Mouse (Mus musculus) liver, embryonic 13.5 days (tissue): ENCODE measurements around the gene Olfr196. TPM values are rescaled to one million over a fixed set of nuclear protein-coding genes. Genes with fewer than 3 reads are reported as not detected.
"Not testable (repeated sequence)": the region's sequence is repeated elsewhere in the genome, so short reads cannot be mapped to it uniquely, and the experiment has no call there.

ENCODE experiments used
- ATAC-seq: fragments of 200-750 bp; cut with Nextera tagmentation; 2 replicates; pipeline ENCODE4 v1.8.0; 2017; ENCODE audit warnings: low read depth, mild to moderate bottlenecking, moderate number of reproducible peaks, moderate library complexity
- DNase-seq: peaks from one replicate; pipeline ENCODE4 v3.0.0; 2022
- H3K27ac ChIP-seq: fragments of 300-500 bp; sonication (generic); 2 replicates; pipeline ENCODE4 v1.5.1; 2015; ENCODE audit warnings: moderate library complexity, mild to moderate bottlenecking, inconsistent platforms
- H3K27me3 ChIP-seq: fragments of 300-500 bp; sonication (generic); 2 replicates; pipeline ENCODE4 v1.6.1; 2015; ENCODE audit warnings: mild to moderate bottlenecking, inconsistent platforms
- H3K36me3 ChIP-seq: fragments of 300-500 bp; sonication (generic); 2 replicates; pipeline ENCODE4 v1.6.1; 2015; ENCODE audit warnings: mild to moderate bottlenecking, inconsistent platforms
- H3K4me1 ChIP-seq: fragments of 300-500 bp; sonication (generic); replicated peaks from 2 replicates; pipeline ENCODE4 v1.6.1; 2015; ENCODE audit warnings: inconsistent platforms
- H3K4me2 ChIP-seq: fragments of 300-500 bp; sonication (generic); 2 replicates; pipeline ENCODE4 v1.6.1; 2015; ENCODE audit warnings: inconsistent platforms, mild to moderate bottlenecking, moderate library complexity
- H3K4me3 ChIP-seq: fragments of 300-500 bp; sonication (generic); replicated peaks from 2 replicates; pipeline ENCODE4 v1.5.1; 2015; ENCODE audit warnings: mild to moderate bottlenecking, inconsistent platforms
- H3K9ac ChIP-seq: fragments of 300-500 bp; sonication (generic); 2 replicates; pipeline ENCODE4 v1.6.1; 2015; ENCODE audit warnings: mild to moderate bottlenecking, inconsistent platforms
- H3K9me3 ChIP-seq: fragments of 300-500 bp; sonication (generic); replicated peaks from 2 replicates; pipeline ENCODE4 v1.6.1; 2016; ENCODE audit warnings: inconsistent platforms
- WGBS: fragments of 180-500 bp; shearing (Covaris S2); methylation state at CpG from one replicate; pipeline ENCODE4 v1.1.7; 2015; ENCODE audit not compliant: insufficient replicate concordance; 5-methylcytosine and 5-hydroxymethylcytosine counted together
- polyA plus RNA-seq: library from polyadenylated mRNA; unstranded; fragments of >200 nt; fragmentation: Nextera tagmentation; extraction: Ambion mirVana; gene quantifications from 2 replicates; pipeline ENCODE4 v1.2.1, GENCODE M21; 2015

The Olfr196 gene
- polyA plus RNA-seq, result not detected in 2 replicates

- 43% methylated on average over 3 of the region's 3 CpGs for WGBS
- H3K27me3 ChIP-seq, result no peaks in the 10 kb centered on the region
- no peak within 1 kb of the TSS for H3K27ac ChIP-seq
- no peaks in the 10 kb centered on the region for H3K9me3 ChIP-seq
- H3K4me2 ChIP-seq, result no peak within 1 kb of the TSS
- ATAC-seq (no peak), DNase-seq (no peak)
- no peaks in the 10 kb centered on the region for H3K4me1 ChIP-seq
- H3K36me3 ChIP-seq, result no peaks in the 10 kb centered on the region
- H3K4me3 ChIP-seq, result no peak within 1 kb of the TSS
- H3K9ac ChIP-seq, result no peak within 1 kb of the TSS
Measured at GRCm38 (mm10) chr16:59170354-59170753, at the start of gene Olfr196. Olfr196 (minus strand) TSS chr16:59170454.

DNA sequence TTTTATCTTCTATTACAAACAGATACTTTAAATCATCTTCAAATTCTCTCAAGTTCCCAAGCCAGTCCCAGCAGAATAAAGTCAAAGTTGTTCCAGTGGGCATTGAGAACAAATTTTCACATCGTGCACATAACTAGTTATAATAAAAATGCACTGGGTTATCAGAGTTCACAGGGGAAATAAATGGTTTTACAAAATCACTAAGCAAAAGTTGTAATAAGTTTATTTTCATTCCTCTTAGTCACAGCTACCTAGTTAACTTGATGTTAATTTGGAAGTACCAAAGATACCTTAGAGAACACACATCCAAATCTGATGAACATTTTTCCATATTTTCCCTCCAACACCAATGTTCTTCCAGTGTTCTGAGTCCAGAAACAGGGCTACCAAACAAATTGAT lies 49.4 kb upstream of the Olfr196 start, which contains the start of gene Olfr199:
Olfr199 (minus strand) TSS at position 101 of the 400 bp plus-strand sequence.
- not testable (repeated sequence) for H3K9me3 ChIP-seq, ATAC-seq
- WGBS, result 32% methylated on average over 1 of the region's 1 CpGs

DNA sequence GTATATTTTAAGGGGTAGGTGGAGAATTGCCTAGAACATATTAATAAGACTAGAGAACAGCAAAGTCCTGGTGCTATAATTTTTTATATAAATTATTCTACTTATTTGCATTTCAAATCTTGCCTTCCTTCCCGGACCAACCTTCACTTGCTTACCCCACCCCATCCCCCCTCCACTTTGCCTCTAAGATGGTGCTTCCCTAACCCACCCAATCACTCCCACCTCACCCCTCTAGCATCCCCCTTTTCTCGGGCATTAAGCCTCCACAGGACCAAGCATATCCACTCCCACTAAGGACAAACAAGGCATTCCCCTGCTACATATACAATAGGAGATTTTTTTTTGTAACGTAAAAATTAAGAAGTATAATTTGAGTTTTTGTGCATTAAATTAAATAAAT lies 47.6 kb upstream of the Olfr196 start:
- ATAC-seq, H3K27ac ChIP-seq, H3K4me2 ChIP-seq, H3K9ac ChIP-seq, H3K27me3 ChIP-seq, H3K4me1 ChIP-seq, H3K9me3 ChIP-seq, H3K4me3 ChIP-seq, DNase-seq, H3K36me3 ChIP-seq: not testable (repeated sequence)
- 51% methylated on average over 3 of the region's 3 CpGs for WGBS

More for the DNA sequence above, 49.4 kb upstream of the Olfr196 start, which contains the start of gene Olfr199:
- not testable (repeated sequence) for H3K9ac ChIP-seq, DNase-seq, H3K36me3 ChIP-seq, H3K4me2 ChIP-seq, H3K4me1 ChIP-seq, H3K27ac ChIP-seq, H3K4me3 ChIP-seq, H3K27me3 ChIP-seq

DNA sequence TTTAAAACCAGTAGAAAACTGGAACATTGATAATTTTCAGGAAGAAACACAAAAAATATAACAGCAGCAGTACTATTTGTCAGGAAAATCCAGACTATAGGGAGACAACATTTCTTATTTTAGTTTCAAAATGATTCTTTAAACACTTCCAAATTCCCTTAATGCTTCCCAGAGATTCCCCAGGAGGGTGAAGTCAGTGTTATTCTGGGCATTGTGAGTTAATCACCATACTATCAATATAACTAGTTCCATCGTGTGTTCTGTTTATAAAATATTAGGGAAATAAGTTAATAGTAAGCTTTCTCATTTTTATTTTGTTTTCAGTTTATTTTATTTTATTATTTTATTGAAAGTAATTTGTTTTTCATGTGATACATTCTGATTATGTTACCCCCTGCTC lies 33.2 kb upstream of the Olfr196 start, which contains the start of gene Olfr198:
Olfr198 (minus strand) TSS at position 101 of the 400 bp plus-strand sequence.
- H3K27ac ChIP-seq, H3K4me1 ChIP-seq, H3K4me3 ChIP-seq, H3K27me3 ChIP-seq, DNase-seq, H3K9ac ChIP-seq, H3K4me2 ChIP-seq, H3K36me3 ChIP-seq, H3K9me3 ChIP-seq, ATAC-seq: not testable (repeated sequence)
- 38% methylated on average over 1 of the region's 1 CpGs for WGBS

DNA sequence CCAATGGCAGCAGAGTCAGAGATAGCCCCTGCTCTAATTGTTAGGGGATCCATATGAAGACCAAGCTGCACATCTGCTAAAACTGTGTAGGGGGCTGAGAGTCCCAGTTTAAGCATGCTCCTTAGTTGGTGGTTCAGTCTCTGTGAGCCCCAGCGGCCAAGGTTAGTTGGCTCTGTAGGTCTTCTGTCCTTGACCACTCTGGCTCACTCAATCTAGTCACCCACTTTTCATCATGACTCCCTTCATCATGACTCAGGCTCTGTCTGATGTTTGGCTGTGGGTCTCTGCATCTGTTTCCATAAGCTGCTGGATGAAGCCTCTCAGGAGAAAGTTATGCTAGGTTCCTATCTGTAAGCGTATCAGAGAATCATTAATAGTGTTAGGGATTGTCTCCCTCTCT lies 18.3 kb downstream of the Olfr196 start:
- H3K9me3 ChIP-seq, result no peaks in the 10 kb centered on the region
- H3K27ac ChIP-seq, result no peak overlapping the region
- H3K4me2 ChIP-seq, result no peak overlapping the region
- no peaks in the 10 kb centered on the region for H3K36me3 ChIP-seq
- DNase-seq, result no peak
- no peaks in the 10 kb centered on the region for H3K27me3 ChIP-seq
- no peak overlapping the region for H3K9ac ChIP-seq
- WGBS, result 52% methylated on average over 2 of the region's 2 CpGs
- ATAC-seq, result no peak
- H3K4me1 ChIP-seq, result no peaks in the 10 kb centered on the region
- no peak overlapping the region for H3K4me3 ChIP-seq

- DNase-seq (no peak), ATAC-seq (no peak)
- Histone ChIP-seq H3K9me3 (peaks cover 4% of the 10 kb centered on the region; the same call in 1 of the 2 replicates), H3K27me3 (no peaks in the 10 kb centered on the region), H3K27ac (no peak within 1 kb of the TSS), H3K36me3 (no peaks in the 10 kb centered on the region), H3K4me2 (no peak within 1 kb of the TSS), H3K9ac (no peak within 1 kb of the TSS), H3K4me3 (no peak within 1 kb of the TSS), H3K4me1 (no peaks in the 10 kb centered on the region)
- WGBS, result 71% methylated on average over 1 of the region's 1 CpGs
Measured at GRCm38 (mm10) chr16:59146746-59147145, 23.5 kb downstream of the Olfr196 start, which contains the start of gene Olfr195. Olfr195 (plus strand) TSS chr16:59147046.

DNA sequence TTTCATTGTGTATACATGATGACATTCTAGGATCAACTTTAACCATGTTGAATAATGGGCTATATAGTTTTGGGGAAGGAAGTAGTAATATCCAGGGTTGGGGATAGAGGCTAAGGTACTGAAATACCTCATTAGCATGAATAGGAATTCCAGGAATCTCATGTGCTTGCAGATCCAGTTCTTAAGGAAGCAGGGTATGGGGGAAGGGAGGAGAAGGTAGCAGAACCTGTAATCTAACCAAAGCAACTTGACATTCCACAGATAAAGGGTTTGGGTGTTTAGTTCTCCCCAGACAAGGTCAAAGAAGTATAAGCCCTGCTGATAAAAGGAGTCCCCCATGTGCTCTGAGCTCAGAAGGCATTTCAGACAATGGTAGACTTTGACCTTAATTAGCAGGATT lies 29.1 kb downstream of the Olfr196 start:
- no peak overlapping the region for H3K9ac ChIP-seq
- ATAC-seq (no peak), DNase-seq (no peak)
- H3K27me3 ChIP-seq, result no peaks in the 10 kb centered on the region
- H3K4me1 ChIP-seq, result no peaks in the 10 kb centered on the region
- H3K27ac ChIP-seq, result no peak overlapping the region
- peaks cover 4% of the 10 kb centered on the region; the same call in 1 of the 2 replicates for H3K9me3 ChIP-seq
- no peak overlapping the region for H3K4me3 ChIP-seq
- H3K36me3 ChIP-seq, result no peaks in the 10 kb centered on the region
- H3K4me2 ChIP-seq, result no peak overlapping the region

DNA sequence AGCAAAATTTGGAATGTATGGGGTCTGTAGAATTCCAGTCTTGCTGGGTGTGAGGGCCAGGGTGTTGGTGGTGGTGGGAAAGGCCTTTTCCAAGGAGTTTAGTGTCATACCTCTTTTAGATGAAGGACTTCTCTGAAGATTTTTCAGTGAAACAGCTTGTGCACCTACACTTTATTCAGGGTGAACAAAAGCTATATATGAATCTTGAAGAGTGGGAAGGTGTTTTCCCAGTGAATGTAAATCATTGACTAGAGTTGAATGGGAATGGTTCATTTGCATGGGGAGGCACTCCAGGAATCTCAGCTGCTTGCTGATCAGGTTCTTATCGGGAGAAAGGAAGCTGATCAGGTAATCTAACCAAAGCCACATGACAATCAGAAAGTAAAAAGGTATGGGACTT lies 39.5 kb downstream of the Olfr196 start:
- ATAC-seq (no peak), DNase-seq (no peak)
- Histone ChIP-seq H3K9me3 (peaks cover 5% of the 10 kb centered on the region; the same call in 1 of the 2 replicates), H3K27me3 (no peaks in the 10 kb centered on the region), H3K27ac (no peak overlapping the region), H3K36me3 (no peaks in the 10 kb centered on the region), H3K4me2 (no peak overlapping the region), H3K4me1 (no peaks in the 10 kb centered on the region), H3K4me3 (no peak overlapping the region), H3K9ac (no peak overlapping the region)
- 60% methylated on average over 1 of the region's 1 CpGs for WGBS

GRCm38 (mm10) chr16:59120969-59121368 lies 49.3 kb downstream of the Olfr196 start, which contains the start of gene Olfr194:
Olfr194 (minus strand) TSS chr16:59121069.
- Histone ChIP-seq H3K9me3 (no peaks in the 10 kb centered on the region), H3K9ac (no peak within 1 kb of the TSS), H3K27me3 (no peaks in the 10 kb centered on the region), H3K4me1 (no peaks in the 10 kb centered on the region), H3K4me2 (no peak within 1 kb of the TSS), H3K4me3 (no peak within 1 kb of the TSS), H3K36me3 (no peaks in the 10 kb centered on the region), H3K27ac (no peak within 1 kb of the TSS)
- no peak for ATAC-seq
- DNase-seq, result no peak

Other genes with a start within 250 kb of the Olfr196 start
- gene Olfr181, start 241.7 kb downstream of the Olfr196 start, polyA plus RNA-seq, result not detected in 2 replicates
- gene Olfr180, start 241.1 kb downstream of the Olfr196 start, polyA plus RNA-seq, result not detected in 2 replicates
- gene Olfr183, start 175.1 kb downstream of the Olfr196 start, polyA plus RNA-seq, result not detected in 2 replicates
- not detected in 2 replicates for gene Olfr186, start 140.2 kb downstream of the Olfr196 start, polyA plus RNA-seq
- gene Olfr187, start 130.7 kb downstream of the Olfr196 start, polyA plus RNA-seq, result not detected in 2 replicates
- gene Olfr190, start 92.4 kb downstream of the Olfr196 start, polyA plus RNA-seq, result not detected in 2 replicates
- gene Olfr191, start 80.6 kb downstream of the Olfr196 start, polyA plus RNA-seq, result not detected in 2 replicates
- gene Olfr193, start 58.6 kb downstream of the Olfr196 start, polyA plus RNA-seq, result not detected in 2 replicates
- not detected in 2 replicates for gene Olfr194, start 49.4 kb downstream of the Olfr196 start, polyA plus RNA-seq
- gene Olfr195, start 23.4 kb downstream of the Olfr196 start, polyA plus RNA-seq, result not detected in 2 replicates
- gene Olfr198, start 33.1 kb upstream of the Olfr196 start, polyA plus RNA-seq, result not detected in 2 replicates
- gene Olfr199, start 49.3 kb upstream of the Olfr196 start, polyA plus RNA-seq, result not detected in 2 replicates
- gene Olfr201, start 102.2 kb upstream of the Olfr196 start, polyA plus RNA-seq, result 0.15 and 0.31 TPM in 2 replicates
- not detected in 2 replicates for gene Olfr202, start 116.3 kb upstream of the Olfr196 start, polyA plus RNA-seq
- gene Olfr203, start 128.4 kb upstream of the Olfr196 start, polyA plus RNA-seq, result not detected in 2 replicates
- gene Olfr204, start 147.8 kb upstream of the Olfr196 start, polyA plus RNA-seq, result not detected in 2 replicates
- gene Olfr205, start 160.7 kb upstream of the Olfr196 start, polyA plus RNA-seq, result not detected in 2 replicates
- not detected in 2 replicates for gene Olfr206, start 178.8 kb upstream of the Olfr196 start, polyA plus RNA-seq
- gene Olfr209, start 193.5 kb upstream of the Olfr196 start, polyA plus RNA-seq, result not detected in 2 replicates
- not detected in 2 replicates for gene Gabrr3, start 236.9 kb upstream of the Olfr196 start, polyA plus RNA-seq